Mouse (Mus musculus) hindbrain, embryonic 14.5 days (tissue): Measurements from ENCODE around the gene Tbc1d21. TPM values are rescaled to one million over a fixed set of nuclear protein-coding genes. Genes with fewer than 3 reads are reported as not detected.

Experiments
- ATAC-seq: fragments of 200-750 bp; cut with Nextera tagmentation; 2 replicates; pipeline ENCODE4 v1.8.0; 2017; ENCODE audit warnings: moderate number of reproducible peaks, mild to moderate bottlenecking, moderate TSS enrichment, moderate library complexity; ENCODE audit not compliant: low FRiP score
- DNase-seq: peaks from one replicate; pipeline ENCODE4 v3.0.0-alpha.2; 2015; ENCODE audit warnings: low spot score
- H3K27ac ChIP-seq: fragments of 300-500 bp; sonication (generic); 2 replicates; pipeline ENCODE4 v1.5.1; 2014; ENCODE audit warnings: mild to moderate bottlenecking, moderate library complexity
- H3K27me3 ChIP-seq: fragments of 300-500 bp; sonication (generic); 2 replicates; pipeline ENCODE4 v1.6.1; 2014; ENCODE audit warnings: mild to moderate bottlenecking, low read length, mixed read lengths; ENCODE audit not compliant: control insufficient read depth, insufficient read depth
- H3K36me3 ChIP-seq: fragments of 300-500 bp; sonication (generic); replicated peaks from 2 replicates; pipeline ENCODE4 v1.6.1; 2014; ENCODE audit not compliant: control insufficient read depth, insufficient read depth
- H3K4me1 ChIP-seq: fragments of 300-500 bp; sonication (generic); replicated peaks from 2 replicates; pipeline ENCODE4 v1.6.1; 2014; ENCODE audit warnings: antibody characterized with exemption, low read length, mixed read lengths; ENCODE audit not compliant: control insufficient read depth, insufficient read depth
- H3K4me2 ChIP-seq: fragments of 300-500 bp; sonication (generic); replicated peaks from 2 replicates; pipeline ENCODE4 v1.6.1; 2014; ENCODE audit warnings: mild to moderate bottlenecking, moderate library complexity
- H3K4me3 ChIP-seq: fragments of 300-500 bp; sonication (generic); replicated peaks from 2 replicates; pipeline ENCODE4 v1.5.1; 2014; ENCODE audit warnings: mild to moderate bottlenecking, low read length
- H3K9ac ChIP-seq: fragments of 300-500 bp; sonication (generic); 2 replicates; pipeline ENCODE4 v1.6.1; 2014
- H3K9me3 ChIP-seq: fragments of 300-500 bp; sonication (generic); 2 replicates; pipeline ENCODE4 v1.6.1; 2016; ENCODE audit warnings: low read length; ENCODE audit not compliant: control insufficient read depth
- WGBS: fragments of 180-500 bp; shearing (Covaris S2); extraction: QIAGEN DNeasy Blood & Tissue Kit; methylation state at CpG from one replicate; pipeline ENCODE4 v1.1.7; 2014; 5-methylcytosine and 5-hydroxymethylcytosine counted together
- polyA plus RNA-seq: library from polyadenylated mRNA; unstranded; fragments of >200 nt; fragmentation: Nextera tagmentation; extraction: Ambion mirVana; gene quantifications from 2 replicates; pipeline ENCODE4 v1.2.1, GENCODE M21; 2014

Tbc1d21 gene
- polyA plus RNA-seq, 1 experiment from 2014 or later, result not detected

- H3K4me2 ChIP-seq, result no peak overlapping the region
- no peak for ATAC-seq
- 85% methylated on average over 6 of the region's 6 CpGs for WGBS
Observed at GRCm38 (mm10) chr9:58354701-58355100, 15.6 kb downstream of the Tbc1d21 start.

GRCm38 (mm10) chr9:58353224-58353623 is 17.0 kb downstream of the Tbc1d21 start:
- Histone ChIP-seq H3K4me2 (no peak overlapping the region), H3K36me3 (no peaks in the 10 kb centered on the region), H3K9ac (no peak overlapping the region), H3K4me3 (no peak overlapping the region), H3K27me3 (no peaks in the 10 kb centered on the region), H3K27ac (no peak overlapping the region), H3K9me3 (no peaks in the 10 kb centered on the region), H3K4me1 (peaks cover 15% of the 10 kb centered on the region; the same call in 1 of the 2 replicates)
- WGBS, result 92% methylated on average over 6 of the region's 6 CpGs
- no peak for DNase-seq
- no peak for ATAC-seq

More at GRCm38 (mm10) chr9:58354701-58355100, 15.6 kb downstream of the Tbc1d21 start:
- H3K4me1 ChIP-seq, result peaks cover 15% of the 10 kb centered on the region; the same call in 1 of the 2 replicates
- H3K36me3 ChIP-seq, result no peaks in the 10 kb centered on the region
- H3K9ac ChIP-seq, result no peak overlapping the region
- H3K9me3 ChIP-seq, result no peaks in the 10 kb centered on the region
- no peak for DNase-seq
- H3K27ac ChIP-seq, result no peak overlapping the region
- H3K27me3 ChIP-seq, result no peaks in the 10 kb centered on the region
- no peak overlapping the region for H3K4me3 ChIP-seq

- ATAC-seq, result no peak
- WGBS, result 83% methylated on average over 6 of the region's 6 CpGs
- no peak overlapping the region for H3K9ac ChIP-seq
- 0 out of 2 replicates have a peak, but pooled peaks cover 5% of the 10 kb centered on the region for H3K4me1 ChIP-seq
- H3K9me3 ChIP-seq, result no peaks in the 10 kb centered on the region
- no peak overlapping the region for H3K4me2 ChIP-seq
- no peaks in the 10 kb centered on the region for H3K27me3 ChIP-seq
- H3K27ac ChIP-seq, result no peak overlapping the region
- H3K4me3 ChIP-seq, result no peak overlapping the region
- no peak for DNase-seq
- H3K36me3 ChIP-seq, result no peaks in the 10 kb centered on the region
Observed at GRCm38 (mm10) chr9:58347795-58348194, 22.5 kb downstream of the Tbc1d21 start.

GRCm38 (mm10) chr9:58346498-58346897 is 23.8 kb downstream of the Tbc1d21 start:
- DNase-seq (no peak), ATAC-seq (no peak)
- Histone ChIP-seq H3K27ac (no peak overlapping the region), H3K27me3 (no peaks in the 10 kb centered on the region), H3K4me2 (no peak overlapping the region), H3K9ac (no peak overlapping the region), H3K4me3 (no peak overlapping the region), H3K36me3 (no peaks in the 10 kb centered on the region), H3K4me1 (0 out of 2 replicates have a peak, but pooled peaks cover 5% of the 10 kb centered on the region), H3K9me3 (no peaks in the 10 kb centered on the region)
- 25% methylated on average over 10 of the region's 10 CpGs for WGBS

- no peak overlapping the region for H3K4me3 ChIP-seq
- H3K9me3 ChIP-seq, result no peaks in the 10 kb centered on the region
- no peak for ATAC-seq
- WGBS, result 70% methylated on average over 7 of the region's 7 CpGs
- 0 out of 2 replicates have a peak, but pooled peaks cover 5% of the 10 kb centered on the region for H3K4me1 ChIP-seq
- no peak overlapping the region for H3K4me2 ChIP-seq
- DNase-seq, result no peak
- no peak overlapping the region for H3K27ac ChIP-seq
- H3K36me3 ChIP-seq, result no peaks in the 10 kb centered on the region
- no peaks in the 10 kb centered on the region for H3K27me3 ChIP-seq
- no peak overlapping the region for H3K9ac ChIP-seq
Observed at GRCm38 (mm10) chr9:58345963-58346362, 24.3 kb downstream of the Tbc1d21 start.

- H3K36me3 ChIP-seq, result no peaks in the 10 kb centered on the region
- H3K9me3 ChIP-seq, result no peaks in the 10 kb centered on the region
- no peak overlapping the region for H3K9ac ChIP-seq
- ATAC-seq (no peak), DNase-seq (no peak)
- no peak overlapping the region for H3K4me2 ChIP-seq
- H3K4me1 ChIP-seq, result 0 out of 2 replicates have a peak, but pooled peaks cover 5% of the 10 kb centered on the region
- 89% methylated on average over 1 of the region's 1 CpGs for WGBS
- H3K4me3 ChIP-seq, result no peak overlapping the region
- H3K27ac ChIP-seq, result no peak overlapping the region
- no peaks in the 10 kb centered on the region for H3K27me3 ChIP-seq
Observed at GRCm38 (mm10) chr9:58341795-58342194, 28.5 kb downstream of the Tbc1d21 start.

GRCm38 (mm10) chr9:58336650-58337281 is 33.5 kb downstream of the Tbc1d21 start:
- no peaks in the 10 kb centered on the region for H3K27me3 ChIP-seq
- no peaks in the 10 kb centered on the region for H3K36me3 ChIP-seq
- ATAC-seq, result no peak
- H3K9me3 ChIP-seq, result 0 out of 2 replicates have a peak, but pooled peaks cover 5% of the 10 kb centered on the region
- no peak overlapping the region for H3K4me2 ChIP-seq
- no peak overlapping the region for H3K9ac ChIP-seq
- H3K4me3 ChIP-seq, result no peak overlapping the region
- H3K4me1 ChIP-seq, result no peaks in the 10 kb centered on the region
- no peak for DNase-seq
- H3K27ac ChIP-seq, result no peak overlapping the region
- 74% methylated on average over 8 of the region's 8 CpGs for WGBS

DNA sequence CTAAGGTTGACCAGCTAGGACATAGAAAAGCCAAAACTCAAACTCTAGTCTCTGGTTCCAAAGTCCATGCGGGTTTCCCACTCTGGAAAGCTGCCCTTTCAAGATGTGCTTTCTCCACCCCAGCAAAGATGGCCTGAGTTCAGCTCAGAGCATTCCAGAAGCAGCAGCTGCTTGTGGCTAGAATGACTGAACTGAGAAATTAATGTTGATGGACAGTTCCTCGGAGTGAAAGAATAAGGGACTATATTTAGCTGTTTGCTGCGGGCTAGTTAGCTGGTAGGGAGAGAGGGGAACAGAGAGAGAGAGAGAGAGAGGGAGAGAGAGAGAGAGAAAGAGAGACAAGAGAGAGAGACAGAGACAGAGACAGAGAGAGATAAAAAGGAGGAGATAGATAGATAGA is 39.0 kb downstream of the Tbc1d21 start:
- DNase-seq (no peak), ATAC-seq (no peak)
- H3K9ac ChIP-seq, result no peak overlapping the region
- WGBS, result 77% methylated on average over 3 of the region's 3 CpGs
- no peak overlapping the region for H3K27ac ChIP-seq
- H3K36me3 ChIP-seq, result no peaks in the 10 kb centered on the region
- H3K4me1 ChIP-seq, result peaks cover 2% of the 10 kb centered on the region; the same call in 1 of the 2 replicates
- 0 out of 2 replicates have a peak, but pooled peaks cover 5% of the 10 kb centered on the region for H3K9me3 ChIP-seq
- no peaks in the 10 kb centered on the region for H3K27me3 ChIP-seq
- no peak overlapping the region for H3K4me2 ChIP-seq
- H3K4me3 ChIP-seq, result no peak overlapping the region

GRCm38 (mm10) chr9:58330293-58330692 is 40.0 kb downstream of the Tbc1d21 start:
- ATAC-seq, result peak; percentile 86
- Histone ChIP-seq H3K4me3 (no peak overlapping the region), H3K27ac (no peak overlapping the region), H3K27me3 (no peaks in the 10 kb centered on the region), H3K9ac (no peak overlapping the region), H3K9me3 (0 out of 2 replicates have a peak, but pooled peaks cover 5% of the 10 kb centered on the region), H3K4me2 (no peak overlapping the region), H3K4me1 (peaks cover 2% of the 10 kb centered on the region; the same call in 1 of the 2 replicates), H3K36me3 (no peaks in the 10 kb centered on the region)
- WGBS, result 26% methylated on average over 5 of the region's 5 CpGs
- DNase-seq, result peak; percentile 85
